In the genomic region with DNA sequence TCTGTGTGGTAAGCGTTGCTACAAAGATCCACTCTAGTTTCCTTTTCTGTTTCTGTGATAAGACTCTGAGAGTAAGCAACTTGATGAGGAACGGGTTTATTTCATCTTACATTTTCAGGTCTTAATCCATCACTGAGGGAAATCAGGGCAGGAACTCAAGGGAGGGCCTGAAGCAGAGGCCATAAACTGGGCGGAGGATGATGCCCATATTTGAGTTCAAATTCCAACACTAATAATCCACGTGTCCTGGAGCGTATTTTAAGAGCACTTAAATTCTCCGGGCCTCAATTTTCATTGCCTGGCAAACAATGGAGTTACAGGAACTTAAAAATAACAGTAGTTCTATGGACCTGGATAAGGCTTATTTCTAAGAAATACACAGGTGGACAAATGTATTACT, we compare ENCODE assay signal across 21 mouse cellular contexts. TPM values are rescaled to one million over a fixed set of nuclear protein-coding genes. Genes with fewer than 3 reads are reported as not detected.
"Had no signal": no experiment of that assay in that cellular context is flagged by ENCODE, and none has a peak within 500 bp of the region (broad histone marks: within the 10 kb centered on the region; RNA-seq: fewer than 3 reads in every experiment).

No protein-coding gene starts in this region.

- H3K9ac ChIP-seq: heart, embryonic 12.5 days; hindbrain, embryonic 13.5 days; hindbrain, embryonic 15.5 days; limb, embryonic 12.5 days; liver, embryonic 13.5 days had no signal

- ATAC-seq: hindbrain, postnatal 0 days had no signal

- H3K4me3 ChIP-seq: gastrocnemius, adult 2 months; heart, embryonic 10.5 days; heart, embryonic 12.5 days; hindbrain, embryonic 13.5 days; hindbrain, embryonic 15.5 days; kidney, embryonic 15.5 days; layer of hippocampus, adult 2 months; left cerebral cortex, adult 2 months; limb, embryonic 10.5 days; limb, embryonic 12.5 days; liver, embryonic 13.5 days had no signal

- H3K9me3 ChIP-seq: heart, embryonic 10.5 days; hindbrain, embryonic 13.5 days; hindbrain, embryonic 15.5 days; kidney, embryonic 15.5 days; limb, embryonic 10.5 days; limb, embryonic 12.5 days; liver, embryonic 13.5 days had no signal

- H3K36me3 ChIP-seq: heart, embryonic 10.5 days; hindbrain, embryonic 13.5 days; hindbrain, embryonic 15.5 days; limb, embryonic 10.5 days; limb, embryonic 12.5 days; liver, embryonic 13.5 days had no signal

- DNase-seq: gastrocnemius, adult 2 months; gastrocnemius, postnatal 10 days; gastrocnemius, postnatal 25 days; heart, adult 18-20 months; heart, postnatal 36 days; liver; liver, embryonic 13.5 days had no signal

- H3K27ac ChIP-seq: gastrocnemius, adult 2 months; hindbrain, embryonic 13.5 days; hindbrain, embryonic 15.5 days; hindbrain, postnatal 0 days; kidney, postnatal 0 days; layer of hippocampus, adult 2 months; left cerebral cortex, adult 2 months; limb, embryonic 12.5 days; liver, embryonic 13.5 days had no signal

- H3K4me1 ChIP-seq: limb, embryonic 10.5 days had no signal

- H3K27me3 ChIP-seq: heart, embryonic 12.5 days; hindbrain, embryonic 13.5 days; hindbrain, embryonic 15.5 days; kidney, embryonic 15.5 days; limb, embryonic 12.5 days; liver, embryonic 13.5 days had no signal

- H3K4me2 ChIP-seq: hindbrain, embryonic 13.5 days; hindbrain, embryonic 15.5 days; kidney, embryonic 15.5 days; limb, embryonic 12.5 days; liver, embryonic 11.5 days; liver, embryonic 13.5 days had no signal

RNA-seq across cellular contexts. Expression of a gene that starts 2.5 kb away (rescaled TPM):
- total RNA-seq: granulocyte monocyte progenitor cell, adult 5-6 weeks; hematopoietic stem cell, adult 5-6 weeks had no signal
